9 mouse cellular contexts compared by ENCODE assay signal in genomic region chr17:6779632-6780031, GRCm38 (mm10). TPM values are rescaled to one million over a fixed set of nuclear protein-coding genes. Genes with fewer than 3 reads are reported as not detected.
DNase-seq lines count a peak whose midpoint lies in the region; ATAC-seq lines count a peak whose summit lies in the region.
"Had no signal": no experiment of that assay in that cellular context is flagged by ENCODE, and none has a peak within 500 bp of the region (broad histone marks: within the 10 kb centered on the region; RNA-seq: fewer than 3 reads in every experiment).

No protein-coding gene starts in this region.

- no peak for DNase-seq in midbrain, embryonic 10.5 days (ENCODE audit: low spot score)
- peak; percentile 49 for DNase-seq in embryonic facial prominence, embryonic 10.5 days (ENCODE audit: low spot score)
- no peak for DNase-seq in Muller cell, postnatal 12 days (ENCODE audit: inconsistent ontology term)
- DNase-seq in left cerebral cortex, postnatal 14 days (ENCODE audit: low spot score in 2 of 2), result no peak
- DNase-seq: cerebellum, adult 11-12 months had no signal

- H3K36me3 ChIP-seq in midbrain, embryonic 10.5 days, result no peaks in the 10 kb centered on the region
- no peaks in the 10 kb centered on the region for H3K36me3 ChIP-seq in midbrain, embryonic 15.5 days (replicated peaks)
- no peaks in the 10 kb centered on the region for H3K36me3 ChIP-seq in embryonic facial prominence, embryonic 10.5 days (replicated peaks)
- H3K36me3 ChIP-seq in intestine, embryonic 16.5 days (ENCODE audit: control insufficient read depth, insufficient read depth, low read length), result no peaks in the 10 kb centered on the region
- no peaks in the 10 kb centered on the region for H3K36me3 ChIP-seq in neural tube, embryonic 15.5 days

- 37% methylated on average over 7 of the region's 7 CpGs for WGBS in midbrain, embryonic 10.5 days
- WGBS in midbrain, embryonic 15.5 days, result 30% methylated on average over 7 of the region's 7 CpGs
- WGBS in embryonic facial prominence, embryonic 10.5 days, result 27% methylated on average over 7 of the region's 7 CpGs
- WGBS in intestine, embryonic 16.5 days, result 16% methylated on average over 7 of the region's 7 CpGs
- WGBS in neural tube, embryonic 15.5 days, result 21% methylated on average over 7 of the region's 7 CpGs

- H3K4me2 ChIP-seq in midbrain, embryonic 15.5 days, result no peak overlapping the region; the same call in 1 of the 2 replicates
- H3K4me2 ChIP-seq in intestine, embryonic 16.5 days (ENCODE audit: low read depth, low read length), result peak overlapping the region; percentile 83
- peak overlapping the region; percentile 97 for H3K4me2 ChIP-seq in neural tube, embryonic 15.5 days

- no peak overlapping the region for H3K9ac ChIP-seq in midbrain, embryonic 15.5 days
- peak overlapping the region; percentile 63 for H3K9ac ChIP-seq in intestine, embryonic 16.5 days (ENCODE audit: low read depth, low read length)
- H3K9ac ChIP-seq in neural tube, embryonic 15.5 days (replicated peaks), result no peak overlapping the region

- H3K4me3 ChIP-seq in midbrain, embryonic 10.5 days, result peak overlapping the region; percentile 58
- H3K4me3 ChIP-seq in midbrain, embryonic 15.5 days, result no peak overlapping the region
- peak overlapping the region; percentile 59 for H3K4me3 ChIP-seq in embryonic facial prominence, embryonic 10.5 days
- H3K4me3 ChIP-seq in intestine, embryonic 16.5 days (ENCODE audit: low read length), result peak overlapping the region; percentile 48
- peak overlapping the region; percentile 41; the same call in 1 of the 2 replicates for H3K4me3 ChIP-seq in neural tube, embryonic 15.5 days (replicated peaks)

- peaks cover 51% of the 10 kb centered on the region for H3K27me3 ChIP-seq in midbrain, embryonic 10.5 days (ENCODE audit: low read depth, poor library complexity, severe bottlenecking)
- H3K27me3 ChIP-seq in midbrain, embryonic 15.5 days (replicated peaks), result peaks cover 39% of the 10 kb centered on the region
- H3K27me3 ChIP-seq in embryonic facial prominence, embryonic 10.5 days (replicated peaks; ENCODE audit: low read depth, poor library complexity, severe bottlenecking), result peaks cover 46% of the 10 kb centered on the region
- H3K27me3 ChIP-seq in intestine, embryonic 16.5 days (replicated peaks; ENCODE audit: control insufficient read depth, insufficient read depth, low read length), result no peaks in the 10 kb centered on the region
- H3K27me3 ChIP-seq in neural tube, embryonic 15.5 days (replicated peaks), result peaks cover 23% of the 10 kb centered on the region

- ATAC-seq in midbrain, embryonic 15.5 days (replicated peaks), result no peak
- ATAC-seq in intestine, embryonic 16.5 days, result peak; percentile 24
- ATAC-seq in neural tube, embryonic 15.5 days (ENCODE audit: low FRiP score), result no peak
- no peak for ATAC-seq in monocyte, adult 5-6 weeks (replicated peaks; ENCODE audit: insufficient number of reproducible peaks, low FRiP score, low TSS enrichment, poor library complexity, severe bottlenecking)

- intact Hi-C loops in left cerebral cortex, postnatal 14 days (cut with DNase I), result loop anchor here (5.0 to 10.0 kb wide), 2 partner anchors 48 to 105 kb away; no protein-coding TSS in a partner anchor

- no peak overlapping the region for H3K27ac ChIP-seq in midbrain, embryonic 10.5 days (replicated peaks)
- no peak overlapping the region for H3K27ac ChIP-seq in midbrain, embryonic 15.5 days
- H3K27ac ChIP-seq in embryonic facial prominence, embryonic 10.5 days (replicated peaks), result peak overlapping the region; percentile 78
- peak overlapping the region; percentile 73 for H3K27ac ChIP-seq in intestine, embryonic 16.5 days (ENCODE audit: low read length)
- H3K27ac ChIP-seq in neural tube, embryonic 15.5 days (replicated peaks), result peak overlapping the region; percentile 64; the same call in 1 of the 2 replicates

- peaks cover 84% of the 10 kb centered on the region for H3K4me1 ChIP-seq in midbrain, embryonic 10.5 days
- H3K4me1 ChIP-seq in midbrain, embryonic 15.5 days, result peaks cover 24% of the 10 kb centered on the region
- H3K4me1 ChIP-seq in embryonic facial prominence, embryonic 10.5 days, result peaks cover 71% of the 10 kb centered on the region
- peaks cover 14% of the 10 kb centered on the region for H3K4me1 ChIP-seq in intestine, embryonic 16.5 days (ENCODE audit: control insufficient read depth, insufficient read depth, low read length)
- H3K4me1 ChIP-seq in neural tube, embryonic 15.5 days, result peaks cover 42% of the 10 kb centered on the region

- H3K9me3 ChIP-seq in midbrain, embryonic 10.5 days (replicated peaks), result no peaks in the 10 kb centered on the region
- no peaks in the 10 kb centered on the region for H3K9me3 ChIP-seq in midbrain, embryonic 15.5 days
- no peaks in the 10 kb centered on the region for H3K9me3 ChIP-seq in embryonic facial prominence, embryonic 10.5 days
- H3K9me3 ChIP-seq in intestine, embryonic 16.5 days (ENCODE audit: control insufficient read depth, low read length), result no peaks in the 10 kb centered on the region
- no peaks in the 10 kb centered on the region for H3K9me3 ChIP-seq in neural tube, embryonic 15.5 days (replicated peaks)

RNA-seq across cellular contexts. Expression of gene Ezr, which starts 3.0 kb away (rescaled TPM):
- polyA plus RNA-seq in midbrain, embryonic 10.5 days (2016; fragmentation: Nextera tagmentation; extraction: Ambion mirVana), result 54.9 and 56.7 TPM in 2 replicates
- polyA plus RNA-seq in midbrain, embryonic 15.5 days (2015; fragmentation: Nextera tagmentation; extraction: Ambion mirVana), result 32.5 and 39.6 TPM in 2 replicates
- 51.6 and 55.0 TPM in 2 replicates for polyA plus RNA-seq in embryonic facial prominence, embryonic 10.5 days (2016; fragmentation: Nextera tagmentation; extraction: Ambion mirVana)
- 281 and 319 TPM in 2 replicates for polyA plus RNA-seq in intestine, embryonic 16.5 days (2015; fragmentation: Nextera tagmentation; extraction: Ambion mirVana)
- 48.0 and 90.3 TPM in 2 replicates for polyA plus RNA-seq in neural tube, embryonic 15.5 days (2015; fragmentation: Nextera tagmentation; extraction: Ambion mirVana)
- total RNA-seq in monocyte, adult 5-6 weeks (2017), result 389 to 480 TPM (median 421 TPM) in 3 replicates
- total RNA-seq in left cerebral cortex, postnatal 14 days (2021), result 10 to 100 TPM; 43.6 to 47.9 TPM

Comparison
In these comparisons a context has a peak if more than half of its experiments do, and no peak if none do; other contexts are left out.
1. H3K27ac ChIP-seq: peak in embryonic facial prominence, embryonic 10.5 days (single experiment), intestine, embryonic 16.5 days (single experiment) and neural tube, embryonic 15.5 days (single experiment); none in midbrain, embryonic 10.5 days (single experiment) and midbrain, embryonic 15.5 days (single experiment).